Mouse (Mus musculus) limb, embryonic 10.5 days (tissue): ENCODE measurements around the gene Larp4. TPM values are rescaled to one million over a fixed set of nuclear protein-coding genes. Genes with fewer than 3 reads are reported as not detected.
A peak's percentile ranks its signal among the peaks of the same experiment; 100 is the strongest.
"Not testable (repeated sequence)": the region's sequence is repeated elsewhere in the genome, so short reads cannot be mapped to it uniquely, and the experiment has no call there.

ENCODE experiments used
- DNase-seq: peaks from one replicate; pipeline ENCODE4 v3.0.0-alpha.2; 2017; ENCODE audit warnings: low spot score
- H3K27ac ChIP-seq: fragments of 300-500 bp; sonication (generic); 2 replicates; pipeline ENCODE4 v1.5.1; 2016; ENCODE audit warnings: mild to moderate bottlenecking
- H3K27me3 ChIP-seq: fragments of 300-500 bp; sonication (generic); 2 replicates; pipeline ENCODE4 v1.6.1; 2016; ENCODE audit warnings: low read depth, mild to moderate bottlenecking; ENCODE audit not compliant: poor library complexity, severe bottlenecking
- H3K36me3 ChIP-seq: fragments of 300-500 bp; sonication (generic); 2 replicates; pipeline ENCODE4 v1.6.1; 2016; ENCODE audit warnings: mild to moderate bottlenecking, moderate library complexity
- H3K4me1 ChIP-seq: fragments of 300-500 bp; sonication (generic); 2 replicates; pipeline ENCODE4 v1.6.1; 2016
- H3K4me3 ChIP-seq: fragments of 300-500 bp; sonication (generic); 2 replicates; pipeline ENCODE4 v1.5.1; 2016; ENCODE audit warnings: mild to moderate bottlenecking, moderate library complexity
- H3K9me3 ChIP-seq: fragments of 300-500 bp; sonication (generic); replicated peaks from 2 replicates; pipeline ENCODE4 v1.6.1; 2016; ENCODE audit warnings: mild to moderate bottlenecking
- WGBS: fragments of 180-500 bp; shearing (Covaris S2); methylation state at CpG from one replicate; pipeline ENCODE4 v1.1.7; 2016; 5-methylcytosine and 5-hydroxymethylcytosine counted together
- polyA plus RNA-seq: library from polyadenylated mRNA; unstranded; fragments of >200 nt; fragmentation: Nextera tagmentation; extraction: Ambion mirVana; gene quantifications from 2 replicates; pipeline ENCODE4 v1.2.1, GENCODE M21; 2016

Gene Larp4
- 37.1 and 40.3 TPM in 2 replicates for polyA plus RNA-seq

GRCm38 (mm10) chr15:99969765-99970164 is at the start of gene Larp4:
Larp4 (plus strand) TSS chr15:99970065.
- H3K27me3 ChIP-seq, DNase-seq, H3K4me3 ChIP-seq, H3K27ac ChIP-seq, H3K36me3 ChIP-seq, H3K4me1 ChIP-seq, H3K9me3 ChIP-seq: not testable (repeated sequence)
- 90% methylated on average over 6 of the region's 6 CpGs for WGBS

- Histone ChIP-seq H3K4me3 (no peak overlapping the region), H3K27ac (no peak overlapping the region), H3K4me1 (0 out of 2 replicates have a peak, but pooled peaks cover 3% of the 10 kb centered on the region), H3K9me3 (no peaks in the 10 kb centered on the region), H3K36me3 (no peaks in the 10 kb centered on the region), H3K27me3 (no peaks in the 10 kb centered on the region)
- WGBS = 84% methylated on average over 8 of the region's 8 CpGs
- DNase-seq = no peak
These were observed 38.6 kb upstream of the Larp4 start for GRCm38 (mm10) chr15:99931231-99931630.

GRCm38 (mm10) chr15:99934501-99934900 is 35.4 kb upstream of the Larp4 start:
- 46% methylated on average over 1 of the region's 1 CpGs for WGBS
- Histone ChIP-seq H3K27ac (no peak overlapping the region), H3K4me3 (no peak overlapping the region), H3K36me3 (no peaks in the 10 kb centered on the region), H3K9me3 (no peaks in the 10 kb centered on the region), H3K4me1 (no peaks in the 10 kb centered on the region), H3K27me3 (no peaks in the 10 kb centered on the region)
- no peak for DNase-seq

GRCm38 (mm10) chr15:99936659-99937058 is 33.2 kb upstream of the Larp4 start:
- no peak overlapping the region for H3K27ac ChIP-seq
- no peak overlapping the region for H3K4me3 ChIP-seq
- H3K4me1 ChIP-seq = no peaks in the 10 kb centered on the region
- no peaks in the 10 kb centered on the region for H3K9me3 ChIP-seq
- 85% methylated on average over 3 of the region's 3 CpGs for WGBS
- H3K36me3 ChIP-seq = no peaks in the 10 kb centered on the region
- no peak for DNase-seq
- no peaks in the 10 kb centered on the region for H3K27me3 ChIP-seq

GRCm38 (mm10) chr15:99937841-99938240 is 32.0 kb upstream of the Larp4 start:
- H3K9me3 ChIP-seq = no peaks in the 10 kb centered on the region
- H3K27ac ChIP-seq = no peak overlapping the region
- H3K36me3 ChIP-seq = no peaks in the 10 kb centered on the region
- no peaks in the 10 kb centered on the region for H3K27me3 ChIP-seq
- 88% methylated on average over 8 of the region's 8 CpGs for WGBS
- no peak overlapping the region for H3K4me3 ChIP-seq
- no peaks in the 10 kb centered on the region for H3K4me1 ChIP-seq
- DNase-seq = no peak

- Histone ChIP-seq H3K27ac (no peak overlapping the region), H3K27me3 (no peaks in the 10 kb centered on the region), H3K4me3 (no peak overlapping the region), H3K36me3 (peaks cover 3% of the 10 kb centered on the region; the same call in 1 of the 2 replicates), H3K4me1 (no peaks in the 10 kb centered on the region), H3K9me3 (0 out of 2 replicates have a peak, but pooled peaks cover 3% of the 10 kb centered on the region)
- WGBS = 53% methylated on average over 2 of the region's 2 CpGs
- no peak for DNase-seq
These were observed 29.4 kb upstream of the Larp4 start for GRCm38 (mm10) chr15:99940426-99940825.

GRCm38 (mm10) chr15:99940970-99941630 is 28.8 kb upstream of the Larp4 start:
- DNase-seq = no peak
- Histone ChIP-seq H3K36me3 (peaks cover 3% of the 10 kb centered on the region; the same call in 1 of the 2 replicates), H3K27ac (no peak overlapping the region), H3K27me3 (no peaks in the 10 kb centered on the region), H3K4me1 (no peaks in the 10 kb centered on the region), H3K4me3 (no peak overlapping the region), H3K9me3 (0 out of 2 replicates have a peak, but pooled peaks cover 3% of the 10 kb centered on the region)
- WGBS = 69% methylated on average over 4 of the region's 4 CpGs

- DNase-seq = no peak
- Histone ChIP-seq H3K4me3 (no peak overlapping the region), H3K9me3 (no peaks in the 10 kb centered on the region), H3K36me3 (no peaks in the 10 kb centered on the region), H3K27ac (no peak overlapping the region), H3K27me3 (no peaks in the 10 kb centered on the region), H3K4me1 (0 out of 2 replicates have a peak, but pooled peaks cover 3% of the 10 kb centered on the region)
- WGBS = 86% methylated on average over 4 of the region's 4 CpGs
These were observed 14.5 kb upstream of the Larp4 start for GRCm38 (mm10) chr15:99955324-99955723.

- H3K27ac ChIP-seq = no peak overlapping the region
- H3K9me3 ChIP-seq = no peaks in the 10 kb centered on the region
- 91% methylated on average over 8 of the region's 8 CpGs for WGBS
- no peaks in the 10 kb centered on the region for H3K4me1 ChIP-seq
- H3K36me3 ChIP-seq = no peaks in the 10 kb centered on the region
- no peaks in the 10 kb centered on the region for H3K27me3 ChIP-seq
- no peak for DNase-seq
- no peak overlapping the region for H3K4me3 ChIP-seq
These were observed 4.6 kb upstream of the Larp4 start for GRCm38 (mm10) chr15:99965103-99965775.

- no peak for DNase-seq
- no peaks in the 10 kb centered on the region for H3K27me3 ChIP-seq
- no peaks in the 10 kb centered on the region for H3K4me1 ChIP-seq
- WGBS = 82% methylated on average over 4 of the region's 4 CpGs
- H3K9me3 ChIP-seq = no peaks in the 10 kb centered on the region
- H3K36me3 ChIP-seq = no peaks in the 10 kb centered on the region
- no peak within 1 kb of the TSS for H3K4me3 ChIP-seq
- no peak within 1 kb of the TSS for H3K27ac ChIP-seq
These were observed 2.9 kb upstream of the Larp4 start, which contains the start of gene Fam186a for GRCm38 (mm10) chr15:99966961-99967360. Fam186a (minus strand) TSS chr15:99967061.

- 98% methylated on average over 1 of the region's 1 CpGs for WGBS
- Histone ChIP-seq H3K27ac (no peak overlapping the region), H3K27me3 (no peaks in the 10 kb centered on the region), H3K9me3 (no peaks in the 10 kb centered on the region), H3K36me3 (no peaks in the 10 kb centered on the region), H3K4me1 (peaks cover 8% of the 10 kb centered on the region; the same call in 1 of the 2 replicates), H3K4me3 (no peak overlapping the region)
- no peak for DNase-seq
These were observed 741 bp downstream of the Larp4 start for GRCm38 (mm10) chr15:99970606-99971005.

- under 1% methylated on average over 50 of the region's 50 CpGs for WGBS
- Histone ChIP-seq H3K9me3 (no peaks in the 10 kb centered on the region), H3K27me3 (no peaks in the 10 kb centered on the region), H3K36me3 (no peaks in the 10 kb centered on the region), H3K27ac (peak overlapping the region; percentile 98), H3K4me3 (peak overlapping the region; percentile 99), H3K4me1 (peaks cover 8% of the 10 kb centered on the region; the same call in 1 of the 2 replicates)
- DNase-seq = peak; percentile 98
These were observed 2.6 kb downstream of the Larp4 start for GRCm38 (mm10) chr15:99972361-99972988.
